Mouse (Mus musculus): Measurements from ENCODE around the gene Sertad4.

Gene Sertad4

DNA sequence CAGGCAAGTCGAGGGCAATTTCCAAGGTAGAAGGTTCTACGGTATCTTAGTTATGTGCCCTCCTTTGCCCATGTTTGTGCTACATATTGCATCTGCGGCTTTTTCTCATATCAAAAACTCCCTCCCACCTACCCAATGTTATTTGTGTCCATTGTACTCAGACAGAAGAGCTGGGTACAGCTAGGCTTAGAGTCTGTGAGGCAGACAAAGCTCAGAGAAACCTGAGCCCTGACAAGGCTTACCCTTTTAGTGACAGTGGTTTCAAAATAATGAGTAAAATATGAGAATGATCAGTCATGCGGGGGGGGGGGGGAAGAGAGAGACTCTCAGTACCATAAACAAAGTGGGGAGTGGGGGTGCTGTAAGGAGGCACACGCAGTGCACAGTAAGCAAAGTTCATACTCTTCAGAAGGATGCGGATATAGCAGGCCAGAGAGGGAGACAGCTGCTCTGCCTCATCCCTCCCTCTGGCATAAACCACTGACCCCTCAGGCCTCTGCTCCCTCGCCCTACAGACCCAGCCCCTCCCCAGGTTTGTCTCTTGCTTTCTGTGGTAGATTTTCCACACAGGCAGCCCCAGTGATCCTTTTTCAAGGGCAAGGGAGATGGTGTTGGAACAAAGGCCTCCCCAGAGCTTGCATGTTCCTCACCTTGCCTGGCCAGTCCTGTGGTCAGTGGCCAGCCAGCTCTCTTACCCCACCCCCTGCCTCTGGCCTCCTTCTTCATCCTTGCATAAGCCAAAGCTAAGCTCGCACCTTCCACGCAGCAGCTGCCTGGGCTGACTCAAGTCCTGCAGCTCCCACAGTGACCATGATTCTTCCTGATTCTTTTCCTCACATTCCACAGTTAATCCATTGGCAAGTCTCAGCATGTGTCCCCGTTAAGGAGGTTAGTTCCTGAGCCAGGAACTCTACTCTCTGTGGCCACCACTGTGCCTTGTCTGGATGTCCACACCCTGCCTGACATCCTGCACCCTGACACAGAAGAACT, 49.1 kb downstream of the Sertad4 start:
- DNase-seq (ENCODE audit: low spot score in 2 of 2), result no peak

DNA sequence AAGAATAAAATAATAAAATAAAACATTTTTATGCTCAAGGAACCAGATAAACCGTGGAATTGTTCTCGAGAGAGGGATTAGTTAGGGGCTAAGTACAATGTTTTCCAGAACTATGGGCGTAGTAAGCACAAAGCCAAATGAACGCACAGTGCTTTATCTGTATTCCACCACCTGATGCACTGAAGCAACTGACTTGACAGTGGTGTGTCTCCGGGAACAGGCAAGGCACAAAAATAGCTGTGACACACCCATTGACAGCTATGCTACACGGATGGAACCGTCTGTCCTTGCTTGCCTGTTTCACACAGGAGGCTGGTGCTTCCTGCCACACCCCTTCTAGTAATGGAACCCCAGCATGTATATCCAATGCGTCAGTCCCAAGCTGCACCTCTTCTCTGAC, 55.2 kb downstream of the Sertad4 start:
- no peak for DNase-seq (ENCODE audit: low spot score in 2 of 2)

DNA sequence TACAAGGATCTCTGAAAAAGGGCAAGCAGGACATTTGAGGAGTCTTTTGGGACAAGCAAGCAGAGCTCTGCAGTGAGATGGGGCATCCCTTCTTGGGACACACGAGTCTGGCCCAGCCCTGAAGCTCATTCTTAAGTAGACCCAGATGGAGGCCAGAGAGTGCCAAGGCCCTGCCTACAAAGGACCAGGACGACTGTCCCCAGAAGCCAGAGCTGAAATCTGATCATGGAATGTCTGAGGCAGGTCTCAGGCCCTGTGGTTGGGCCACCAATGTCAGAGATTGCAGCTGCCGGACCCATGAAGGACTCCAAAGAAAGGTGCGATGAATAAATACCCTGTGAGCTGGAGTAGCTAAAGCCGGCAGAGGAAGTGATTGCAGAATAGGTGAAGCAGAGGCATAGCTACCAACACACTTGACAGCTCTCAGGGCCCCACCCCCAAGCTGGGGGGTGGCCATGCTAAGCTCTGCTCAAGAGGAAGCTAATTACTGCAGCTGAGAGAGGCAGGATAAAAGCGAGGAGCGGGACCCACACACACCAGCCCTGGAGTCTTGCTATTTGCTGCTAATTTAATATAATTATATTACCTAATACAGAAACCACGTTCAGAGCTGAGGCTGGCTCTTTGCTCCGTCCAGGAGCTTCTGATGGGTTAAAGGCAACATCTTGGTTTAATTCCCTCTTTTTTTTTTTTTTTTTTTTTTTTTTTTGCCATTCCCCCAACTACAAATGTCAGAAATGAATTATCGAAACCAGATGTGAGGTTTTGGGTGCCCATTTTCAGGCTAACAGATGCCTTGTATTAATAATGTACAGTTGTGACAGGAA, 56.2 kb downstream of the Sertad4 start:
- DNase-seq (ENCODE audit: low spot score in 2 of 2), result peak; percentile 49

DNA sequence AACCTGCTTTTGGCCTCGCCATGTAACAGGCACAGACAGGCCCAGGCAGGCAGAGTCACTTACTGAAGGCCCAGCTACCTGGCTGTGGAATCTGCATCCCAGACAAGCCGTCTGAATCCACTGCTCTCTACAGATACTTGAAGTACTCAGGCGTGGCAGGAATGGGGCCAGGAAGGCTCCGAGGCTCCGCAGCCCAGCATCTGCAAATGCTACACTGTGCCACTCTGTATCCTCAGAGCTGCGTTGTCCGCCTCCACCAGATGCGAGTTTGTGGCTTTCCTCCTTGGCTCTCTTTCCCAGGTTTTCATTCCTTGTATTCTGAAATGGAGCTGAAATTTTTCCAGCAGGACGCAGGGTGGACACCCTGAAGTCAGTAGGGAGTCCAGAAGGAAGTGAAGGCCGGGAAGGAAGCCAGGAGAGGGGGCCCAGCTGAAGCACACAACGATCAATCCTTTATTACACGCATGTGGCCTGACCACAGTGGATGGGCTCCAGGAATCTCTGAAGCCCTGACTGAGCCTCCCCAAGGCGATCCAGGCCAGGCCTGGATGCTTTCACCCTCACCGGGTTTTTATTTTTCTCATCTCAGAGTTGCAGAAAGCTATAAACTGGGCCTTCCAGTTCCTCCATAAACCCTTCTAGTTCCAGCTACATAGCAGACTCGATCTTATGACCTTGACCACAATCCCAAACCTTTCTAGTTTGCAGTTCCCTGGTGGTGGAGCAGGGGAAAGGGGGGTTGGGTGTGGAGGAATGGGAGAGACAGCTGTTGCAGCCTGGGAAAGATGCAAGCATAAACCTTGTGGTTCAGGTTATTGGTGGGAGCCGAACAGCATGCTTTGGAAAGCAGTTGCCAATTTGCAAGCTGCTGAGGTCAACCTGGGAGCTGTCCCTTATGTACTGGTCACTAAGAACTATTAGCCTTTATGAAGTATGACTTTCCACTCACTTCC, 57.1 kb downstream of the Sertad4 start:
- DNase-seq (ENCODE audit: low spot score in 2 of 2), result no peak

DNA sequence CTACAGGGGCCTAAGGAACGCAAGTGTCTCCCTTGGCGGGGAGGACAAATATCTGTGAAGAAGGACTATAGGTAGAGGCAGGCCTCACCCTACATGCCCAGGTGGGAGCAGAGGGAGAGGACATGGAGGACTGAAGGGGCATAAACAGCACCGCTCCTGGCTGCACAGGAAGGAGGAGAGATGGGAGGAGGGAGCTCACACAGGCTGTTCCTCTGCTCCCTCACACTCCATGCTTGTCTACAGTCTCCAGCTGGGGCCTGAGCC, 58.6 kb downstream of the Sertad4 start:
- no peak for DNase-seq (ENCODE audit: low spot score in 2 of 2)

DNA sequence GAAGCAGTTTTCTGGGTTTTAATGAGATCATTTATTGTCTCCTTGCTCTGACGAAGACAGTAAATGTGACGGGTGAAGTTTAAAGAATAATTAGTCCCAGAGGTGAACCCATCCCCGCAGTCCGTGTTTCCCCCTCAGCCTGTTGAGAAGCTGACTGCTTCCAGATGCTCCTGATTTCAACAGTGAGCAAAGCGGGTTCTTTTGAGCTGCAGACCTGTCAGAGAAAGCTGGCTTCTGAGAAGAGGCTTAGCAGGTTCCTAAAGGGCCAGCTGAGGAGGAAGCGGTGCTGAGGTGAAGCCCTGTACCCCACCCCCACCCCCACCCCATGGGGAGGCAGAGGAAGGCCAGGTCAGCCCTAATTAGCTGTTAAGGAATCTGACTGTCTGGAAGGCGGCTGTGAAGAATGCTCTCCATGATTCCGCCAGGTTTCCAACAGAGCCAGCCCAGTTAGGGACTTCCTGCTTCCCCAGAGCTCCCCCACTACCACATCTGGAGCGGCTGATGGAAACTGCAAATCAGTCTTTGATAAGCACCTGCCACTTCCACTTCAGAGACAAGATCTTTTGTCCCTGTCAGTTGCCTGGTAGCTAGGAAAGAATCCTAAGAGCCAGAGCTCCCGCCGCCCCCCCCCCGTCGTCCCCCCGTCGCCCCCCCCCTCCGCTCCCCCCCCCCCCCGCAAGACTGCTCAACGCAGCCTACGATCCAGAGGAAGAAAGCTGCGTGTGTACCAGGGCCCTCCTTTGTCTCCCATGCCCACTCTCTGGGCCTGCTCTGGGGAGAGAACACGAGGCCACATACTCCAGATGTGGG, 59.1 kb downstream of the Sertad4 start:
- no peak for DNase-seq (ENCODE audit: low spot score in 2 of 2)

DNA sequence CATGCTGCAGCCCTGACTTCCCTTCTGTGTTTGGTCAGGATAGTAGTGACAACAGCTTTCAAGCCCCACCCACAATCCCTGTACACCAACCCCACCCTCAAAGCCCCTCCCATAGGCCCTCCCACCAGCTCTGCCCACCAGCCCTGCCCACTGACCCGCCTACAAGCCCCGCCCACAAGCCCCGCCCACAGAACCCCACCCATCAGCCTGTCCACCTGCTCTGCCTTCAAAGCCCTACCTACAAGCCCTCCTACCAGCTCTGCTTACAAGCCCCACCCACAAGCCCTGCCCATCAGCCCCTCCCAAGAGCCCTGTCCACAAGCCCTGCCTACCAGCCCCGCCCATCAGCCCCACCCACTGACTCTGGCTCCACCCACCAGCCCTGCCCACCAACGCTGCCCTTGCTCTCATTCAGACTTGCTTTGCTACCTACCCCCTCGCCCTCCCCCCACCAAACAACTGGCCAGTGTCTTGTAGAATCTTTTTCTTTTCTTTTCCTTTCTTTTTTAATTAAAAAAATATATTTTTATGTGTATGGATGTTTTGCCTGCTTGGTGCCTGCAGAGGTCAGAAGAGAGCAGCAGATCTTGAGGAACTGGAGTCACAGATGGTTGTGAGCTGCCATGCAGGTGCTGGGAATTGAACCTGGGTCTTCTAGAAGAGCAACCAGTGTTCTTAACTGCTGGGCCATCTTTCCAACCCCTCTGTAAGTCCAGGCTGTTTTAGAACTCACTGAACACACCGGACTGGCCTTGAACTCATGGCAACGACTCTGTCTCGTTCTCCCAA, 60.4 kb downstream of the Sertad4 start:
- no peak for DNase-seq (ENCODE audit: low spot score in 2 of 2)

Data from right cerebral cortex, postnatal 10 days (tissue).